Mouse (Mus musculus): Measurements from ENCODE around the gene Gpatch2.

Gene Gpatch2

GRCm38 (mm10) chr1:187303221-187303620 is 87.9 kb downstream of the Gpatch2 start:
- DNase-seq (ENCODE audit: low spot score in 2 of 2), result no peak

- no peak for DNase-seq (ENCODE audit: low spot score in 2 of 2)
Measured at GRCm38 (mm10) chr1:187307335-187307734, 92.0 kb downstream of the Gpatch2 start.

GRCm38 (mm10) chr1:187308523-187308922 is 93.2 kb downstream of the Gpatch2 start:
- no peak for DNase-seq (ENCODE audit: low spot score in 2 of 2)

- DNase-seq (ENCODE audit: low spot score in 2 of 2), result no peak
Measured at GRCm38 (mm10) chr1:187311122-187311521, 95.8 kb downstream of the Gpatch2 start.

- DNase-seq (ENCODE audit: low spot score in 2 of 2), result no peak
Measured at GRCm38 (mm10) chr1:187313323-187313722, 98.0 kb downstream of the Gpatch2 start.

- DNase-seq (ENCODE audit: low spot score in 2 of 2), result no peak
Measured at GRCm38 (mm10) chr1:187313763-187314162, 98.5 kb downstream of the Gpatch2 start.

GRCm38 (mm10) chr1:187314516-187314915 is 99.2 kb downstream of the Gpatch2 start:
- DNase-seq (ENCODE audit: low spot score in 2 of 2), result no peak

- no peak for DNase-seq (ENCODE audit: low spot score in 2 of 2)
Measured at GRCm38 (mm10) chr1:187315821-187316220, 100.5 kb downstream of the Gpatch2 start.

GRCm38 (mm10) chr1:187316555-187316954 is 101.2 kb downstream of the Gpatch2 start:
- DNase-seq (ENCODE audit: low spot score in 2 of 2), result no peak

- DNase-seq (ENCODE audit: low spot score in 2 of 2), result no peak
Measured at GRCm38 (mm10) chr1:187321814-187322213, 106.5 kb downstream of the Gpatch2 start.

GRCm38 (mm10) chr1:187322505-187323208 is 107.3 kb downstream of the Gpatch2 start:
- DNase-seq (ENCODE audit: low spot score in 2 of 2), result no peak

- no peak for DNase-seq (ENCODE audit: low spot score in 2 of 2)
Measured at GRCm38 (mm10) chr1:187323209-187323589, 107.9 kb downstream of the Gpatch2 start.

GRCm38 (mm10) chr1:187342551-187342950 is 127.2 kb downstream of the Gpatch2 start:
- DNase-seq (ENCODE audit: low spot score in 2 of 2), result no peak

GRCm38 (mm10) chr1:187345156-187345555 is 129.8 kb downstream of the Gpatch2 start:
- DNase-seq (ENCODE audit: low spot score in 2 of 2), result no peak

GRCm38 (mm10) chr1:187346923-187347322 is 131.6 kb downstream of the Gpatch2 start:
- DNase-seq (ENCODE audit: low spot score in 2 of 2), result no peak

GRCm38 (mm10) chr1:187347606-187348005 is 132.3 kb downstream of the Gpatch2 start:
- DNase-seq (ENCODE audit: low spot score in 2 of 2), result no peak

- no peak for DNase-seq (ENCODE audit: low spot score in 2 of 2)
Measured at GRCm38 (mm10) chr1:187348053-187348820, 132.9 kb downstream of the Gpatch2 start.

GRCm38 (mm10) chr1:187348859-187349258 is 133.6 kb downstream of the Gpatch2 start:
- DNase-seq (ENCODE audit: low spot score in 2 of 2), result no peak

- DNase-seq (ENCODE audit: low spot score in 2 of 2), result no peak
Measured at GRCm38 (mm10) chr1:187356169-187356568, 140.9 kb downstream of the Gpatch2 start.

- no peak for DNase-seq (ENCODE audit: low spot score in 2 of 2)
Measured at GRCm38 (mm10) chr1:187356904-187357303, 141.6 kb downstream of the Gpatch2 start.

GRCm38 (mm10) chr1:187360240-187360639 is 144.9 kb downstream of the Gpatch2 start:
- no peak for DNase-seq (ENCODE audit: low spot score in 2 of 2)

GRCm38 (mm10) chr1:187362536-187362935 is 147.2 kb downstream of the Gpatch2 start:
- no peak for DNase-seq (ENCODE audit: low spot score in 2 of 2)

GRCm38 (mm10) chr1:187365424-187365823 is 150.1 kb downstream of the Gpatch2 start:
- no peak for DNase-seq (ENCODE audit: low spot score in 2 of 2)
